In the genomic region with DNA sequence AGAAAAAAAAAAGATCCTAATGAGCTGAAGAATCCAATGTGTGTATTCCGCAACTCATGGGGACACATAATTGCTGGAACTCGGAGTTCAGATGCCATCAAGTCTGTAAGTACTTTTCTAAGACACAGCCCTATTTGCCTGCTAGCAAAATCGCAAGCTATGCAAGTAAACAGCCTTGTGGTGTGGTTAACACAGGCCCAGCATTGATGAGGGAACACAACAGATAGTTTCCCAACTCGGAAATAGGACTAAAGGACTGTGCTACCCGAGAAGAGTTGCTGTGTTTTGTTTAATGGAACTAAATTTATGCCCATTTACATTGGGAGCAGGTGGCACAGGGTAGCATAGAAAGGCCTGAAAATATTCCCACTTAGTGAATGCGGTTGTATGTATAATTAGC, we compare ENCODE assay signal across 20 mouse cellular contexts.
DNase-seq lines count a peak whose midpoint lies in the region; ATAC-seq and TF ChIP-seq lines count a peak whose summit lies in the region.
"Had no signal": no experiment of that assay in that cellular context is flagged by ENCODE, and none has a peak within 500 bp of the region (broad histone marks: within the 10 kb centered on the region; RNA-seq: fewer than 3 reads in every experiment).

No protein-coding gene starts in this region.

- H3K4me2 ChIP-seq in forebrain, embryonic 12.5 days = no peak overlapping the region
- no peak overlapping the region for H3K4me2 ChIP-seq in hindbrain, embryonic 12.5 days (replicated peaks)
- no peak overlapping the region for H3K4me2 ChIP-seq in stomach, embryonic 15.5 days
- H3K4me2 ChIP-seq in stomach, postnatal 0 days (replicated peaks; ENCODE audit: low read depth) = no peak overlapping the region
- H3K4me2 ChIP-seq: limb, embryonic 12.5 days; liver, embryonic 12.5 days; midbrain, embryonic 12.5 days; neural tube, embryonic 12.5 days had no signal

- no peak for ATAC-seq in forebrain, embryonic 12.5 days (ENCODE audit: low FRiP score)
- ATAC-seq in hindbrain, embryonic 12.5 days (ENCODE audit: low FRiP score) = no peak
- ATAC-seq in stomach, embryonic 15.5 days (ENCODE audit: insufficient read depth, low FRiP score, low read depth) = no peak
- no peak for ATAC-seq in stomach, postnatal 0 days (ENCODE audit: low FRiP score, low TSS enrichment)
- ATAC-seq: inflammation-experienced regulatory T-cells, adult 6 months; liver, embryonic 12.5 days had no signal

- no peak for TF ChIP-seq CTCF in stomach, postnatal 0 days (IDR thresholded peaks at IDR 0.05; ENCODE audit: low read depth)

- TF ChIP-seq EP300 in stomach, postnatal 0 days (optimal IDR thresholded peaks at IDR 0.05) = no peak

- no peak overlapping the region for H3K9ac ChIP-seq in forebrain, embryonic 12.5 days
- H3K9ac ChIP-seq in hindbrain, embryonic 12.5 days = no peak overlapping the region
- H3K9ac ChIP-seq in stomach, embryonic 15.5 days = no peak overlapping the region
- H3K9ac ChIP-seq in stomach, postnatal 0 days (ENCODE audit: low read length) = no peak overlapping the region
- H3K9ac ChIP-seq: limb, embryonic 12.5 days; liver, embryonic 12.5 days; midbrain, embryonic 12.5 days; neural tube, embryonic 12.5 days had no signal

- H3K4me1 ChIP-seq in forebrain, embryonic 12.5 days = peaks cover 21% of the 10 kb centered on the region
- peaks cover 33% of the 10 kb centered on the region for H3K4me1 ChIP-seq in forebrain, embryonic 10.5 days
- H3K4me1 ChIP-seq in hindbrain, embryonic 10.5 days (replicated peaks) = peaks cover 41% of the 10 kb centered on the region
- H3K4me1 ChIP-seq in hindbrain, embryonic 12.5 days = peaks cover 12% of the 10 kb centered on the region; the same call in 1 of the 2 replicates
- H3K4me1 ChIP-seq in stomach, embryonic 15.5 days = peaks cover 15% of the 10 kb centered on the region
- H3K4me1 ChIP-seq in stomach, postnatal 0 days (replicated peaks; ENCODE audit: control insufficient read depth, insufficient read depth) = peaks cover 6% of the 10 kb centered on the region; the same call in 1 of the 2 replicates

- H3K36me3 ChIP-seq in forebrain, embryonic 12.5 days (replicated peaks) = no peaks in the 10 kb centered on the region
- no peaks in the 10 kb centered on the region for H3K36me3 ChIP-seq in forebrain, embryonic 10.5 days (replicated peaks)
- H3K36me3 ChIP-seq in hindbrain, embryonic 10.5 days = no peaks in the 10 kb centered on the region
- H3K36me3 ChIP-seq in hindbrain, embryonic 12.5 days = no peaks in the 10 kb centered on the region
- no peaks in the 10 kb centered on the region for H3K36me3 ChIP-seq in stomach, embryonic 15.5 days
- H3K36me3 ChIP-seq in stomach, postnatal 0 days (ENCODE audit: control insufficient read depth, insufficient read depth, low read length) = no peaks in the 10 kb centered on the region
- H3K36me3 ChIP-seq: limb, embryonic 12.5 days; liver, embryonic 12.5 days; midbrain, embryonic 12.5 days; neural tube, embryonic 12.5 days had no signal

- no peak for DNase-seq in forebrain, embryonic 10.5 days (ENCODE audit: extremely low spot score, low spot score)
- DNase-seq in hindbrain, embryonic 10.5 days (ENCODE audit: low spot score) = no peak
- DNase-seq in stomach, postnatal 0 days (ENCODE audit: low spot score) = no peak
- no peak for DNase-seq in cerebellum, adult 11-12 months
- DNase-seq in urinary bladder, postnatal 4 days (ENCODE audit: low spot score in 2 of 2) = no peak
- DNase-seq: cerebellum, adult 9-10 months; gastrocnemius, postnatal 25 days; layer of hippocampus, postnatal 36 days; lung, adult 18-20 months; right cerebral cortex, adult 18-20 months; thymus, adult 2 months; thymus, postnatal 4 days had no signal

- no peaks in the 10 kb centered on the region for H3K27me3 ChIP-seq in forebrain, embryonic 12.5 days
- no peaks in the 10 kb centered on the region for H3K27me3 ChIP-seq in forebrain, embryonic 10.5 days (ENCODE audit: poor library complexity, severe bottlenecking)
- no peaks in the 10 kb centered on the region for H3K27me3 ChIP-seq in hindbrain, embryonic 10.5 days (ENCODE audit: insufficient read depth, poor library complexity, severe bottlenecking)
- H3K27me3 ChIP-seq in hindbrain, embryonic 12.5 days = no peaks in the 10 kb centered on the region
- no peaks in the 10 kb centered on the region for H3K27me3 ChIP-seq in stomach, embryonic 15.5 days (replicated peaks)
- H3K27me3 ChIP-seq in stomach, postnatal 0 days (ENCODE audit: control insufficient read depth, insufficient read depth, low read length) = no peaks in the 10 kb centered on the region
- H3K27me3 ChIP-seq: limb, embryonic 12.5 days; liver, embryonic 12.5 days; midbrain, embryonic 12.5 days; neural tube, embryonic 12.5 days had no signal

- H3K27ac ChIP-seq in forebrain, embryonic 12.5 days = peak overlapping the region; percentile 53; the same call in 1 of the 2 replicates
- no peak overlapping the region for H3K27ac ChIP-seq in forebrain, embryonic 10.5 days
- H3K27ac ChIP-seq in hindbrain, embryonic 10.5 days = 0 out of 2 replicates have a peak overlapping the region, but pooled peaks have one; percentile 35
- H3K27ac ChIP-seq in hindbrain, embryonic 12.5 days = no peak overlapping the region
- H3K27ac ChIP-seq in stomach, embryonic 15.5 days = 0 out of 2 replicates have a peak overlapping the region, but pooled peaks have one; percentile 1
- no peak overlapping the region for H3K27ac ChIP-seq in stomach, postnatal 0 days (replicated peaks)
- H3K27ac ChIP-seq: limb, embryonic 12.5 days; liver, embryonic 12.5 days; midbrain, embryonic 12.5 days; neural tube, embryonic 12.5 days had no signal

- no peak overlapping the region for H3K4me3 ChIP-seq in forebrain, embryonic 12.5 days (replicated peaks)
- H3K4me3 ChIP-seq in forebrain, embryonic 10.5 days = no peak overlapping the region
- no peak overlapping the region for H3K4me3 ChIP-seq in hindbrain, embryonic 10.5 days
- no peak overlapping the region for H3K4me3 ChIP-seq in hindbrain, embryonic 12.5 days
- no peak overlapping the region for H3K4me3 ChIP-seq in stomach, embryonic 15.5 days (replicated peaks)
- no peak overlapping the region for H3K4me3 ChIP-seq in stomach, postnatal 0 days (ENCODE audit: low read depth, low read length)
- H3K4me3 ChIP-seq: limb, embryonic 12.5 days; liver, embryonic 12.5 days; midbrain, embryonic 12.5 days; neural tube, embryonic 12.5 days had no signal

- WGBS in forebrain, embryonic 12.5 days = 59% methylated on average over 6 of the region's 6 CpGs
- 79% methylated on average over 6 of the region's 6 CpGs for WGBS in forebrain, embryonic 10.5 days
- WGBS in hindbrain, embryonic 10.5 days = 79% methylated on average over 6 of the region's 6 CpGs
- 68% methylated on average over 6 of the region's 6 CpGs for WGBS in hindbrain, embryonic 12.5 days
- WGBS in stomach, embryonic 15.5 days = 73% methylated on average over 6 of the region's 6 CpGs
- WGBS in stomach, postnatal 0 days = 72% methylated on average over 6 of the region's 6 CpGs

- no peaks in the 10 kb centered on the region for H3K9me3 ChIP-seq in forebrain, embryonic 12.5 days
- no peaks in the 10 kb centered on the region for H3K9me3 ChIP-seq in forebrain, embryonic 10.5 days
- H3K9me3 ChIP-seq in hindbrain, embryonic 10.5 days = no peaks in the 10 kb centered on the region
- no peaks in the 10 kb centered on the region for H3K9me3 ChIP-seq in hindbrain, embryonic 12.5 days (replicated peaks)
- no peaks in the 10 kb centered on the region for H3K9me3 ChIP-seq in stomach, embryonic 15.5 days
- no peaks in the 10 kb centered on the region for H3K9me3 ChIP-seq in stomach, postnatal 0 days (ENCODE audit: control insufficient read depth, low read length)
- H3K9me3 ChIP-seq: limb, embryonic 12.5 days; liver, embryonic 12.5 days; midbrain, embryonic 12.5 days; neural tube, embryonic 12.5 days had no signal

Comparison
In these comparisons a context has a peak if more than half of its experiments do, and no peak if none do; other contexts are left out.
1. H3K27ac ChIP-seq: peak in forebrain, embryonic 12.5 days (single experiment), hindbrain, embryonic 10.5 days (single experiment) and stomach, embryonic 15.5 days (single experiment); none in forebrain, embryonic 10.5 days (single experiment), hindbrain, embryonic 12.5 days (single experiment) and stomach, postnatal 0 days (single experiment).